Mouse (Mus musculus): Measurements from ENCODE around the gene Gsdma2. TPM values are rescaled to one million over a fixed set of nuclear protein-coding genes. Genes with fewer than 3 reads are reported as not detected.
"Not testable (repeated sequence)": the region's sequence is repeated elsewhere in the genome, so short reads cannot be mapped to it uniquely, and the experiment has no call there.

Gene Gsdma2
- total RNA-seq, 2 experiments from 2014 or later, result not detected

GRCm38 (mm10) chr11:98660517-98660916, 14.0 kb downstream of the Gsdma2 start:
- DNase-seq, result peak; percentile 10 to 22
- intact Hi-C loops (cut with DNase I), result loop anchor here (2.0 kb wide), 1 partner anchor 18 kb away; no protein-coding TSS in a partner anchor

- intact Hi-C loops (cut with DNase I), result no loop called here
- DNase-seq, result no peak
Measured at GRCm38 (mm10) chr11:98664091-98664490, 17.5 kb downstream of the Gsdma2 start, which contains the start of gene Gsdma. Gene Gsdma (plus strand): TSS chr11:98664351.

GRCm38 (mm10) chr11:98668984-98669383, 22.4 kb downstream of the Gsdma2 start:
- DNase-seq, result no peak
- intact Hi-C loops (cut with DNase I), result loop anchor here (1.0 kb wide), 1 partner anchor 19 kb away; no protein-coding TSS in a partner anchor

- no peak for DNase-seq
- intact Hi-C loops (cut with DNase I), result no loop called here
Measured at GRCm38 (mm10) chr11:98671284-98671815, 24.8 kb downstream of the Gsdma2 start.

GRCm38 (mm10) chr11:98671857-98672256, 25.3 kb downstream of the Gsdma2 start:
- no peak for DNase-seq
- intact Hi-C loops (cut with DNase I), result no loop called here

GRCm38 (mm10) chr11:98672482-98672881, 25.9 kb downstream of the Gsdma2 start:
- intact Hi-C loops (cut with DNase I), result no loop called here
- no peak for DNase-seq

- intact Hi-C loops (cut with DNase I), result not testable (repeated sequence)
- peak; percentile 47 to 59 for DNase-seq
Measured at GRCm38 (mm10) chr11:98673136-98673535, 26.6 kb downstream of the Gsdma2 start.

GRCm38 (mm10) chr11:98675829-98676363, 29.3 kb downstream of the Gsdma2 start:
- intact Hi-C loops (cut with DNase I), result no loop called here
- no peak for DNase-seq

GRCm38 (mm10) chr11:98680023-98680422, 33.5 kb downstream of the Gsdma2 start:
- intact Hi-C loops (cut with DNase I), result no loop called here
- DNase-seq, result no peak

GRCm38 (mm10) chr11:98680595-98680994, 34.0 kb downstream of the Gsdma2 start:
- intact Hi-C loops (cut with DNase I); DNase-seq: not testable (repeated sequence)

GRCm38 (mm10) chr11:98681186-98681585, 34.6 kb downstream of the Gsdma2 start:
- intact Hi-C loops (cut with DNase I), result no loop called here
- DNase-seq, result no peak

- intact Hi-C loops (cut with DNase I), result no loop called here
- DNase-seq, result peak; percentile 99
Measured at GRCm38 (mm10) chr11:98681786-98682745, 35.5 kb downstream of the Gsdma2 start, which contains the start of gene Psmd3. Gene Psmd3 (plus strand): TSS chr11:98682554.

GRCm38 (mm10) chr11:98682811-98683210, 36.3 kb downstream of the Gsdma2 start:
- intact Hi-C loops (cut with DNase I), result no loop called here
- no peak for DNase-seq

GRCm38 (mm10) chr11:98685642-98686041, 39.1 kb downstream of the Gsdma2 start:
- DNase-seq, result no peak
- intact Hi-C loops (cut with DNase I), result no loop called here

GRCm38 (mm10) chr11:98686976-98687375, 40.4 kb downstream of the Gsdma2 start:
- no peak for DNase-seq
- intact Hi-C loops (cut with DNase I), result no loop called here

- intact Hi-C loops (cut with DNase I), result no loop called here
- DNase-seq, result no peak
Measured at GRCm38 (mm10) chr11:98688009-98688408, 41.5 kb downstream of the Gsdma2 start.

GRCm38 (mm10) chr11:98693201-98693600, 46.6 kb downstream of the Gsdma2 start:
- intact Hi-C loops (cut with DNase I), result no loop called here

GRCm38 (mm10) chr11:98693746-98694145, 47.2 kb downstream of the Gsdma2 start:
- DNase-seq, result no peak
- intact Hi-C loops (cut with DNase I), result no loop called here

More at GRCm38 (mm10) chr11:98693201-98693600, 46.6 kb downstream of the Gsdma2 start:
- no peak for DNase-seq

GRCm38 (mm10) chr11:98694301-98694700, 47.7 kb downstream of the Gsdma2 start:
- intact Hi-C loops (cut with DNase I), result no loop called here
- DNase-seq, result no peak

- intact Hi-C loops (cut with DNase I), result no loop called here
- no peak for DNase-seq
Measured at GRCm38 (mm10) chr11:98695408-98695807, 48.8 kb downstream of the Gsdma2 start.

All from heart, postnatal 36 days (tissue).